Mouse (Mus musculus) testis, postnatal 14 days (tissue): Measurements from ENCODE around the gene Smim20.

Experiments
- DNase-seq: peaks from one replicate; pipeline ENCODE4 v3.0.0; 2021; ENCODE audit warnings: low spot score

Gene Smim20

DNA sequence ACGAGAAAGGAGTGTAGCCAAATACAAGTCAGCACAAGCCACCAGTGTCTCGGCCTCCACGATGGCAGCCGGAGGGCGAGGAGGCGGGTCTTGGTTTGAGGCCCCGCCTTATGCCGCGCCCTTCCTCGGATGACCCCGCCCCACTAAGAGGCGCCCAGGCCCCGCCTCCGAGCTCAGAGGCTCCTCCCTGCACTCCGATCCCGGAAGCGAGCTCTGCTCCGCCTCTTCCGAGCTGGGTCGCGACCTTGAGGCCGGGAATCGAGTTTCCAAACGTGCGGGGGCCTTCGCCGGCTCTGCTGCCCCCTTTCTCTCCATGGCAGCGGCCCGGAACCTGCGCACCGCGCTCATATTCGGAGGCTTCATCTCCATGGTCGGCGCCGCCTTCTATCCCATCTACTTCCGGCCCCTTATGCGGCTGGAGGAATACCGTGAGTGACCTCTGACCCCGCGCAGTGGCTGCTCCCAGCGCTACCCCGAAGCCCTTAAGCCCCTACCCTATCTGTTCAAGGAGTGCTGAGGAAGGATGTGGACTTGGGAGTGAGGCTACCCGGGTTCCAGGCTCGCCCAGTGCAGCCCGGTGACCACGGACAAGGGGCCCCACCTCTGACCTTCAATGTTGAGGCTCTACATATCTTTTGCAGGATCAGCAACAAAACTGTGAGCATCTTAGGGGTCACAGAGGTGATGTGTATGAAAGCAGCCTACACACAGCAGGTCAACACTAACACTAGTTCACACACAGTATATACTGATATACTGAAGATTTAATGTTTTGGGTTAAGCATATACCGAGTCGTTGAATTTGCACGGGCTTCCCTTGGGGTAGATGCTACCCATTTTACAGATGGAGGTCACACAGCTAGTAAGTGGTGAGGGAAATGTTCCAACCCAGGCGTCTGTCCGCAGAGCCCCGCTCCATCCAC lies at the start of gene Smim20:
Gene Smim20, plus strand, starts transcription at position 153 of the 923 bp plus-strand sequence.
- DNase-seq, result peak; percentile 89

DNA sequence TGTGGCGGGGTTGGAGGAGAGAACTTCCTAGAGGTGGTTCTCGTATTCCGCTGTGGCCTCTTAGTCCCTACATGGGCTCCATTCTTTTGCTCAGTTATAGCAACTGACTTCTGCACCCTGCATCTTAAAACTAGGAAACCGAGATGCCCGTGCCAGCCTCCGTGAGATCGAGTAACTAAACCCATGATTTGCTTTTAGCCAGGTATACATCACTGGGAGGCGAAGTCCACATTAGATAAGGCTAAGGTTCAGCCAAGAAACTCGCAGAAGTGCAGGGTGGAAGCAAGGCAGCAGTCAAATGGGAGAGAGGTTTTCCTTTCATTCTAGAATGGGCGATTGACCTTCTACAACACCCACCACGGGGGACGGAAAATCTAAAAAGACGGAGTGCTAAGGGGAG lies 41.4 kb upstream of the Smim20 start:
- no peak for DNase-seq

DNA sequence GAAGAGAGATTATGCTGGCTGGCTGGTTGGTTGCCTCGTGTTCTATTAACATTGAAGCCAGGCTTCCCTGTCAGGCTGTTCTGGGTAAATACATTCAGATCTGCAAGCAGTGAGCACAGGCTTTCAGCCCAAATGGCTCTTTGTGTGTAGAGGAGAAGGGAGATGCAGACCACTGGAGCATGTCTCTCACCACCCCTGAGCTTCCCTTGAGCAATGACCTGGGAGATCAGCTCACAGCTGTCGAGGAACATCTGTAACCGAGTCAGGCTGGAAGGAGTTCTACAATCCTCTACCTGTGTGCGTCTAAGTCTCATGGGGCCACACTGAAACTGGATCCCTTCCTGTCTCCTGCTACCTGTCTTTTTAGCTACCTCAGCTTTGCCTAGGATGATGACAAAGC lies 36.3 kb upstream of the Smim20 start:
- DNase-seq, result no peak

DNA sequence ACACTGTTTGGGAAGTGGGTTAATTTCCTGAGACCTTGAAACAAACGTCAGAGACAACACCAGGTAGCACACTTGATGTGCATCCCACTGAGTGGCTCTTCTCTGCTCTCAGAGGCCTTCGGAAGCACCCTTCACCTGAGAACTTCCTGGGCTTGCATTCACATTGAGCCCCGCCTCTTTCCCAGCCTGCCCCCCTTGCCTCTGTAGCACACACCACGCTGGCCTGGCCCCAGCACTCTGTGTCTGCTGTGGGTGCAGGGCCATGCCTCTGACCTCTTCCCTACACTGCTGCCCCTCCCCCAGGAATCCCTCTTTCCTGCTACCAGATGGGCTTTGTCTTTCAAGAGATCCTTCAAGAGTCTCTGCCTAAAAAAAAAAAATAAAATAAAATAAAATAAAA lies 31.3 kb upstream of the Smim20 start:
- no peak for DNase-seq

DNA sequence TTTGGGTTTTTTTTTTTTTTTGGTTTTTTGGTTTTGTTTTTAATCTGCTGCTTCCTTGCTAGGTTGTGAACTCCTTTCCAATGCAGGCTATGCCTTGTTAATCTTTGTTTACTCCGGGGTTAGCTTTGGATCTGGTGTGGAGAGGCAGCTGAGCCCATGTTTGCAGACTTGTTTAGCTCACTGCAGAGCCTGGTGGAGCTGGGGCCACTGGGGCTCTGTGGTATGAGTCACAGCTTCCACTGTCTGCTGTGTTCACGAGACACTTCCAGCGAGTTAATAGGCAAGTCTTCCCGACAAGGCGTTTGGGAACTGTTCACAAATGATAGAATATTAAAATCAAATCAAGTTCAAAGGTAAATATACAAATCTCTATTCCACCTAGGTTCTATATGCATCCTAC lies 30.7 kb upstream of the Smim20 start:
- DNase-seq, result no peak

DNA sequence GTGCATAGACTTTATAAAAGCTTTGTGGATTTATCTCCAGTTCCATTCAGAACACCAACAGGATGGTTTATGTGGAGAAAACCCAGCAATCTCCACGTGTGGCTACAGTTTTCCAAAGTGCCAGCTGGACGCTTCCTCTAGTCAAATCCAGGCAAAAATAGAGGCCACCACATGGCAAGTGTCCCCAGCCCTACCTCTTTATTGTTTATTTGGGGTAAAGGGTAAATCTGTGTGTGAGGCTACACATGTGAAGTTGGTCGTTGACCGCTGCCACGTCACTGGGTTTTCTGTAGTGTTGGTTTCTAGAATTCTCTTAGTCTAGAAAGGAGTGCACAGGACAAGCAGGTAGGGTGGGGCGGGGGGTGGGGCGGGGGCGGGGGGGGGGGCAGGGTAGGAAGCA lies 30.1 kb upstream of the Smim20 start:
- no peak for DNase-seq

DNA sequence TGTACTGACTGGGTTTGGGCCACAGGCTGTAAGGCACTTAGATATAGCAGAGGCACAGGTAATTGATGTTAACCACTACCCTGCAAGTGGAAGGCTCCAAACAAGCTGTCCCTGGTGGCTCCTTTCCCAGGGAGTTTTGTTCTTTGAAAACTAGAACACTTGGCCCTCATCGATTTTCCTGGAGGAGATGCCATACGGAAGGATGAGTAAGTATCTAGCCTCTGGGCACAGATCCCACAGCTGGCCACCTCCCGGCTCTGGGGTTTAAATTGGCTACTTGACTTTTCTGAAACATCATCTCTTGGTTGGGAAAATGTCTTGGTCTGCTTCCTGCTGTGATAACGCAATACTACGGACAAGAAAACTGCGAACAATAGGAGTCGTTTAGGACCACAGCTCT lies 28.1 kb upstream of the Smim20 start:
- no peak for DNase-seq

DNA sequence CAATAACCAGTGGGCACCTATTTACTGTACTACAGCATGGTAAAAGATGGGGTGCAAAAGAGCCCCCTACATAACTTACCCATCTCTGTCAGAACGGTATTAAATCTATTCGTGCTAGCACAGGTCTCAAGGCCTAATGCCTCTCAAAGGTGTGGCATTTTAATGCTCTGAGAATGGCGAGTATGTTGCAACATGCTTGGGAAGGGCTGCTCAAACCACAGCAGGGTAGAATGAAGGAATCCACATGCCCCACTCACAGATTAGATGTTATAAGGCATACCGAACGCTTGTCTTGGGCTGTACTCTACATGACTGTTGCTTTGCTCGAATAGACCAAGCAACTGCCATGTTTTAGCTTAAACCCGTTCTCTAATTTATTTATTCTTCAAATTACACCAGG lies 27.7 kb upstream of the Smim20 start:
- no peak for DNase-seq

DNA sequence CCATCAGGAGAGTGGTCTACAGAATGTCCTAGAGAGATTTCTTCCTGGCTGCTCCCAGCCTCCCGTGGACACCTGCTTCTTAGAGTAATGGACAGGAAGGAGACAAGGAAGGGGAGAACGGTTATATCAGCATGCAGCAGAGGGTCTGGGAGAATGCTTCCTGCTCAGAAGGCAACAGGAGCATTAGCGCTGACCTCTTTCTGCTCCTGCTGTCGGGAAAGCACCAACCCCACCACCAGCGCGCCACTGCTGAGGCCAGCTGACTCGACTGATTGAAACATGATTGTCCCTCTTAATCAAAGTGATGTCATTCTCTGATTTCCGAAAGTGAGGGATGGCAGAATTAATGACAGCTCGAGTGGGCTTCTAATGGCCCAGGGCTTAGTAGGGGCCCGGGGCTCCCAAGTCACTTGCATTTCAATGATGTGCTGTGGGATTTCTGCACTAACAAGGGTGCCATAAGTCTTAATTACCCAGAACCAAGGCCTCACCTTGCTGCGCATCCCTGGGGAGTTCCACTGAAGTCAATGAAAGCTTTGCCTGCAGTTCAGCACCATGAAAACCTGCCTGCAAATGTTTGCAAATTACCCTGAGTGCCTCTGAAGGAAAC lies 26.9 kb upstream of the Smim20 start:
- DNase-seq, result no peak

DNA sequence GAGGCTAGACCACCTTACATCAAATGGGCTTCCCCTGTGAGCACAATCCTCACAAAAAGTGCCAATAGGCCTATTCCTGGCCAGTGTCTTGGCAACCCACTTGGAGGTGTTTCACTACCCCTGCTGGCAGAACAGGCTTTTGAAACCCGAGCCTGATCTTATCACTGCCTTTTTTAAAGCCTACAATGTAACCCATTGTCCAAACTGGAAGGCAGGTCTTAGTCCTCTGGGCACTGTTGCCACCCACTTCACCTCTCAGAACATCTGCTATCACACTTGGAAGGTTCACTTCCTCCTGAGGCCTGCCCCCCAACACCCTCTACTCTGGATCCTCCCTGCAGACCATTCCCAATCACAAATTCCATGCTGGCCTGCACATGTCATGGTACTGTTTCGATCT lies 25.8 kb upstream of the Smim20 start:
- no peak for DNase-seq

DNA sequence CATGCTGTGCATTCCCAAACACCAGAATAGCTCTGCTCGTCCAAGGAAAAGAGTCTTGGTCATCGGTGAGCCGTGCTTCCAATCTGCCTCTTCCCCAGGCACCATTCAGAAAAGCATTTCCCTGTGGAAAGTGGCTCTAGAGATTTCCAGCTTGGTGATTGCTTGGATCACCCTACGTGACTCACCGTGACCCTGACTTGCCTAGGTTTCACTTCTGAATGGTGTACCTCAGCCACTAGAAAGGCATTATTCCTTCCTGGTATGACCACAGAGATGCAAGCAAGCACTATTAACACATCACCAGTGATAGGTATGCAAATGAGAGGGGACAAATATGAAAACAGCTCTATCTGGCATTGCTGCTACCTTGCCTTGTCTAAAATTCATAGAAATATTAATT lies 24.9 kb upstream of the Smim20 start:
- no peak for DNase-seq

DNA sequence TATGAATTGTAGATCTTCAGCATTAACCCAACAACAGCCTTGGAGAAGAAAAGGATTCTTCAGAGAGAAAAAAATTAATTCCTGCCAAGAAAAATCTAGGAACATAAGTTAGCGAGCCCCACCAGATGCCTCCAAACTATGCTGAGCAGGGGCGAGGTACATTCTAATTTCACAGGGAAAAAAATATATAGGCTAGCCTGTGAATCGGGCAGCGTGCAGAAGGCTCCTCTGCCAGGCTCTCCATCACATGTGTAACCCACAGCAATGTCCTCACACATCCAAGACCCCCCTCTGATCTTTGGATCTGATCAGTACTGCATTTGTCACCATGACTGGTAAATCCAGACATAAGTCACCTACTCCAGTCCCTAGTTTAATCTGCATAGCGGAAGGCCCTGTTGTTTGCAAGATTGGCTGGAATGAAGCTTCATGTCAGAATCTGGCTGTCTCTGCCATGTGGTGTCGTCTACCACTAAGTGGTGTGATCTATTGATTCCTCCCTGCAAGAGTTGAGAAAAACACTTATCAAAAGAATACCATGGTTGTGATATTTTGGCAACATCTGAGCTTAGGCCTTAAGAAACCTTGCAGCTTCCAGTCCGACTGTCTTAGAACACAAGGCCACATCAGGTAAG lies 23.9 kb upstream of the Smim20 start:
- no peak for DNase-seq

DNA sequence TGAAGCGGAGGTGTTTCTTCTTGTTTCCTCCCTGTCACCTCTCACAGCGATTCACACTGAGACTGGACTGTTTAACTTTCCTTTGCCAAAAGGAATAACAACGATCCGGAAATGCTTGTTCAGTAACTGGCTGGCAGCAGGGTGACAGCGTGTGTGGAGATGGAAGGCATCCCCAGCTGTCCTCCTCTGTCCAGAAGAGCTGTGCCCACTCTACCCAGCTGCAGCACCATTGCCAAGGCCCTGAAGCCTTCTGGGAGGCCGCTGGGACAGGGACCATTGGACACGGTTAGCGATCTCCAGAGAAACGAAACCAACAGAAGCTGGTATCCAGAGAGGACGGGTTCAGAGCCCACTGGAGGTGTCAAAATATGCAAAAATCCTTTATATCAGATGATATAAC lies 22.9 kb upstream of the Smim20 start:
- DNase-seq, result no peak

DNA sequence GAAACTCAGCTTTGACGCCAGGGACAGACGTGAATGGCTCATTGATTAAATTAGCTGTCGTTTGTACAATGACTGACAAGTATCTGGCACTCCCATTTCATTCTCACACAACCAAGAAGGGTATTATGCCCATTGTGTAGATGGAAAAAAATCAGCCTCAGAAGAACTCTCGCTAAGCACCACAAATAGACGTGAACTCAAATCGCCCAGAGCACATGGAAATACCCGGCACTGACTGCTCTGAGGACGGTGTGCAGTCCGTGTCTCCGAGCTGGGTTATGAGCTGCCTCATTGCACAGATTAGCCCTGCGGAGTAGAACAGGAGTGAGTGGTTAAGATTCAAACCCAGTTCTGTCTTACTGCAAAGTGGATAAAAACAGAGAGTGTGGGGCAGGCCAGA lies 18.4 kb upstream of the Smim20 start:
- DNase-seq, result no peak

DNA sequence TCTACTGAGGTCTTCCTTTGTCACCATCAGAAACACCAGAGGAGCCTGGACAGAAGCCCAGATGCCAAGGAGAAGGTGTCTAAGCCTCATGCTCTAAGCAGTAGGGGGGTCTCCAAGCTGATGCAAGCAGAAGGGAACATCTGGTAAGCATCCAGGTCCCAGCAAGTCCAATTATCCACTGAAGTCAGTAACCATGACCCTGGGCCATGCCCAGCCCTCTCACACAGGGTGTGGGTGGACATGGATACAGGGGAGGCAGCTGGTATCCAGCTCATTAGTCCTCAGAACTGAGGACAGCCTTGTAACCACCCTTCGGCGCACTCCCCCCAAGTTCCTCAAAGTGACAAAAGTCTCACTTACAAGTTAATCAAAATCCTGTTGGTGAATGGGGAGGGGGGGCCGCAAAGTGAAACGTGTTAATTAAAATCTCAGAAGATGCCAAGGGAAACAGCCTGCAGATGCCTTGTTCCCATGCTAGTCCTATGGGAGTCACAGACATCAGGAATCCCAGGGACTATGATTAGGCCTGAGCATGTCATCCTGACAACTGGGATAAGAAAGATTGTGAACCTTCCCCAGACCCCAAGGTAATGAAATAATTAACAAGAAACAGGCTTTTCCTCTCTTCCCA lies 17.3 kb upstream of the Smim20 start:
- no peak for DNase-seq

DNA sequence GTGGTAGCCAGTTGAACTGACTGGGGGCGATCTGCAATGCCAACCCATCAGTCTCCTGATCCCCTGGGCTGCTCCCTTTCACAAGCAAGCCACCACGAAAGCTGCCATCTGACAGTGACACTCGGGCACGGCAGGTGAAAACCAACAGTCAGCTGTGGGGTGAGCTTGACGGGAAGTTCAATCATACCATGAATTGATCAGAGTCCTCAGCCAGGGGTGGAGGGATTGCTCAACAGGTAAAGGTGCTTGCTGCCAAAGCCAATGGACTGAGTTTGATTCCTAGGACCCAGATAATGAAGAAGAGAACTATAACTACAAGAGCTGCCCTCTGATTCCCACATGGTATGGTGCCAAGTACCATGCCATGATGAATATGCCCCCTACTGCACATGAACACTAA lies 12.7 kb upstream of the Smim20 start:
- DNase-seq, result no peak

DNA sequence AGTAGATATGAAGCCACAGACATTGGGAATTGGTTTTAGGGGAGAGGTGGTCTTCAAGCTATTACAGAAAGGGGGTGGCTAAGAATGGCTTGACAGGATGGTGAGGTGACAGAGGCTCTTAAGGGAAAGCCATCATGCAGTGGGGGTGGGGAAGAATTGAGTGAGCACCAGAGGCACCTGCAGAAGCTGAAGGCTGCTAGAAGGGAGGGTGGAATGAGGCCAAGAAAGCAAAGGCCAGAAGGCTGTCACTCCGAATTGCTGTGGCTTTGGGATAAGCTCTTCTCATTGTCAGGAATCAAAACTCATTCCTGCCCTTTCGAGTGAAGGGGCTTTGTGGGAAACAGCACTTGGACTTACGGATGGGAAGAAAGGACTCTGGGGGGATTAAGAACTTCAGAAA lies 12.1 kb upstream of the Smim20 start:
- DNase-seq, result no peak

DNA sequence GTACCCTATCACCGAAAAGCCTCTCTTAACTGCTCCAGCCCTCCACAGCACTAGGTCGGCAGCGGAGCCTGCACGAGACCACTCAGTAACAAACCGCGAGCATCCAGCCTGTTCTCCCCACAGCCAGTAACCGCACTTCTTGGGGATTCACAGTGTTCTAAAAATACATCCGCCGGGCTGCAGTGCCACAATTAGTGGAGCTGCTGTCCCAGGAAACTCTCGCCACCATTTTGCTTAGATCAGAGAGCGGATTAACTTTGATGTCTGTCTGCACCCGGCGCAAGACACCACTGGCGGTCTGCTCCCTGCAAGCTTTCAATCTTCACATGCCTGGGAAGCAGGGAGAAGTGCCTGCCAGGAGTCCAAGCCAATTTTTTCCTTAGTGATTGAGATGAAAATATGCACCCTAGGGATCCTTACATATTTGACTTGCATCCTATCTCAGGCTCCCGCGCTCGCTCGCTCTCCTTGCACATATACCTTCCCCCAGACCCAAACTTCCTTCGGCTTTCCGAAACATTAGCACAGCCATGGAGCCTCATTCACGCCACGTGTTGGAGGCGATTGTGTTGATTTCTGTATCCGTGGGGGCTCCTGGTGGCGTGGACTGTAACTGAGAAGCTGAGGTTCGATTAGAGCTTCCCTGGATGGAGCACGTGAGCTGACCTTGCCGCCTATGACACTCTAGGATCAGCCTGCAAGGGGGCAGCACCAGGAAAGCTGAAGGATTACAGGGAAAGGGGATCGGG lies 8.7 kb upstream of the Smim20 start:
- peak; percentile 32 for DNase-seq

DNA sequence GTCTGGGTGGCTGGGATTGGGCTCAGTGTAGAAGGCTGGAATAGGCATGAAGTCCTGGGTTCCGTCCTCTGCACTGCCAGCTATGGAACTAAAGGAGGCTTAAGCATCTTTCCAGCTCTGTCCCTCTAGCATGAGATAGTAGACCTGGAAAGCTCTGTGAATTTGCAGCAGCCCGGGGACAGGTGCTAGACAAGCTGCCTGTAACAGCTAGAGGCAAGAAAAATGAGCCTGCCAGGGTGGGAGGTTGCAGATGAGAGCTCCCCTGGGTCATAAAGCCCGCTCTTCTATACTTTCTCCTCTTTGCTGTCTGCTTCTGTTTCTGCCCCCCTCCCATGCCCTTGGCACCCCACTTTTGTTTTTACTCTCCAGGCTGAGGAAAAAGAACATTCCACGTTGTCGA lies 7.0 kb upstream of the Smim20 start:
- no peak for DNase-seq

DNA sequence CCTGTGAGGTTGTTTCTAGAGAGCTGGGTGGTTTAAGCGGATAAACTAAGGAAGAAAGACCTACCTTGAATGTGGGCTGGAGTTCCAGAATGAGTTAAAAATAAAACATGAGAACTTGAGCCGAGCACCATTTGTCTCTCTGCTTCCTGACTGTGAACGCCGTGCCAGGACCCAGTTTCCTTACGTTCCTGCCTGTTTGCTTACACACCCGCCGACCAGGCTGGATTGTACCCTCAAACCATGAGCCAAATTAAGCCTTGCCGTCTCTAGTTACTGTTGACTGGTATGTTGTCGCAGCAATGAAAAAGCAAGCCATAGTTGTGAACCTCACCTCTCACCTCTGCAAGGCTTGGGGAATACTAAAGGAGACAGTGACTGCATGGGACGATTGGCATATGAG lies 4.9 kb upstream of the Smim20 start:
- DNase-seq, result no peak

DNA sequence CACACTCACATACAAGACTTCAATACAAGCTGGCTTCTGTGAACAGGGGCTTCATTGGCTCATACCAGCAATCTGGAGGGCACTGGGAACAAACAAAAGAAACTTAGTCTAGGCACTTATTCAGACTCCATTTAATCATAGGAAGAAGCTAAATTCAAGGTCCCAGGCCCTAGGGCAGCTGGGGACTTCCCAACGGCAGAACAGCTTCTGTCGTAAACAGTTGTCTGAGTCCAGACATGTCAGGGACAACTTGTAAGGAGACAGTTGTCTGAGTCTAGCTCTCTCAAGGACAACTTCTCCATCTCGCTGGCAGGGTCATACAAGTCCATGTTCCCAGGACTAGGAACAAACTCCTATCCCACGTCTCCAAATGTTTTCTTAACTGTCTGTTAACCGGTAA lies 2.8 kb upstream of the Smim20 start:
- DNase-seq, result peak; percentile 30

DNA sequence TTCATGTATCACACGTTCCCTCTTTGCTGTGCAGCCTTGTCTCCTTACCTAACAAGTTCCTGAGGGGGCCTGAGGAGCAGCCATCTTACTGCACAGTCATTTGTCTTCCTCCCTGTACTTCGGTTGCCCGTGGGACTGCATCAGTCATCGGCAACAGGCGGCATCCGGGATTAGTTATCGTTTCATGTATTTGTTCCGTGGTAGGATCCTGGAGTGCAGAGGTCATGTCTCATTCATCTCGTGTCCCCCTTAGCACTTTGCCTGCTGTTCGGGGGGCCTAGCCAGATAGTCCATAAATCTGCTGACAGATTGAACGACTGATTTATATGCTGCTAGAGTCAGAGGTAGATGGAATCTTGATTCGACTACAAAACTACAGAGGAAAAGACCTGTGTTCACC lies 1.1 kb upstream of the Smim20 start:
- DNase-seq, result no peak
